Mouse (Mus musculus): ENCODE results near the gene Fam71d. TPM values are rescaled to one million over a fixed set of nuclear protein-coding genes. Genes with fewer than 3 reads are reported as not detected.

The Fam71d gene
- total and polyA plus RNA-seq, 2 experiments from 2014 or later = 0.10 to 0.38 TPM

- Histone ChIP-seq H3K4me3 (ENCODE audit: low read depth, low read length) (no peak overlapping the region), H3K4me1 (ENCODE audit: insufficient read depth, low read length) (no peaks in the 10 kb centered on the region), H3K27me3 (ENCODE audit: insufficient read depth, low read length) (no peaks in the 10 kb centered on the region), H3K36me3 (ENCODE audit: insufficient read depth, low read length) (no peaks in the 10 kb centered on the region), H3K9ac (replicated peaks; ENCODE audit: low read length, poor library complexity, severe bottlenecking) (no peak overlapping the region), H3K4me2 (ENCODE audit: low read depth, low read length, poor library complexity, severe bottlenecking) (no peak overlapping the region), H3K27ac (ENCODE audit: low read depth, low read length) (no peak overlapping the region), H3K9me3 (ENCODE audit: low read length) (no peaks in the 10 kb centered on the region)
- DNase-seq (ENCODE audit: low spot score) (no peak), ATAC-seq (ENCODE audit: low FRiP score) (no peak)
- 46% methylated on average over 4 of the region's 4 CpGs for WGBS
- no peak for TF ChIP-seq CTCF (IDR thresholded peaks at IDR 0.05)
These were observed 87.2 kb downstream of the Fam71d start for GRCm38 (mm10) chr12:78778423-78779067.

Other genes with a start within 250 kb of the Fam71d start
- gene Mpp5, start 57.4 kb downstream of the Fam71d start, total RNA-seq (2014; rRNA removed) = 14.8 and 20.3 TPM in 2 replicates
- 11.5 and 12.2 TPM in 2 replicates for gene Mpp5, start 57.4 kb downstream of the Fam71d start, polyA plus RNA-seq (2015; fragmentation: Nextera tagmentation; extraction: Ambion mirVana)
- 48.1 and 86.9 TPM in 2 replicates for gene Atp6v1d, start 170.1 kb downstream of the Fam71d start, total RNA-seq (2014; rRNA removed)
- 197 TPM in 2 replicates for gene Atp6v1d, start 170.1 kb downstream of the Fam71d start, polyA plus RNA-seq (2015; fragmentation: Nextera tagmentation; extraction: Ambion mirVana)
- gene Eif2s1, start 170.3 kb downstream of the Fam71d start, total RNA-seq (2014; rRNA removed) = 35.1 and 47.0 TPM in 2 replicates
- gene Eif2s1, start 170.3 kb downstream of the Fam71d start, polyA plus RNA-seq (2015; fragmentation: Nextera tagmentation; extraction: Ambion mirVana) = 80.5 and 86.3 TPM in 2 replicates
- gene Plek2, start 215.4 kb downstream of the Fam71d start, total RNA-seq (2014; rRNA removed) = 2.0 and 3.8 TPM in 2 replicates
- 3.2 and 4.0 TPM in 2 replicates for gene Plek2, start 215.4 kb downstream of the Fam71d start, polyA plus RNA-seq (2015; fragmentation: Nextera tagmentation; extraction: Ambion mirVana)